Mouse (Mus musculus): ENCODE measurements around the gene Rrbp1. TPM values are rescaled to one million over a fixed set of nuclear protein-coding genes. Genes with fewer than 3 reads are reported as not detected.

The Rrbp1 gene
- polyA plus RNA-seq, 1 experiment from 2014 or later: 86.8 TPM

DNA sequence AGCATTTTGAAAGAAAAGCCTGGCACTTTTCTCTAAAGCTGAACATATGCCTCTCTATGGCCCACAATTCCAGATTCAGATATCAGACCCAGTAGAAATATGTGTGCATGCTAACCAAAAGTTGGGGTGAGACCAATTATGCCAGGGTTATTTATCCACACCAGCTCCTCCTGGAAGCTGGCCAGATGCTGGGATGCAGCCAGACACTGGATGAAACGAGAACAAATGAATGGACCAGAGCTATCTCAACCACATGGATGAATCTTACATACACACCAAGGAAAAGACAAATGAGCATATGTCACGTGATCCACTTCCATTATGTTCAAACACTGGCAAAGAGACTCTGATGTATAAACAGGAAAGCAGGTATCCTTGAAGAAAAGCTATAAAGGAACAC, 7.5 kb downstream of the Rrbp1 start:
- 23% methylated on average over 2 of the region's 2 CpGs for WGBS
- H3K9ac ChIP-seq: no peak overlapping the region
- no peaks in the 10 kb centered on the region for H3K9me3 ChIP-seq
- H3K27me3 ChIP-seq: no peaks in the 10 kb centered on the region
- H3K4me3 ChIP-seq: no peak overlapping the region
- H3K4me2 ChIP-seq: no peak overlapping the region
- ATAC-seq (ENCODE audit: borderline replicate concordance, extremely low read depth, low FRiP score, low TSS enrichment): no peak
- no peak overlapping the region for H3K27ac ChIP-seq
- H3K4me1 ChIP-seq: peaks cover 51% of the 10 kb centered on the region
- peaks cover 1% of the 10 kb centered on the region; the same call in 1 of the 2 replicates for H3K36me3 ChIP-seq

DNA sequence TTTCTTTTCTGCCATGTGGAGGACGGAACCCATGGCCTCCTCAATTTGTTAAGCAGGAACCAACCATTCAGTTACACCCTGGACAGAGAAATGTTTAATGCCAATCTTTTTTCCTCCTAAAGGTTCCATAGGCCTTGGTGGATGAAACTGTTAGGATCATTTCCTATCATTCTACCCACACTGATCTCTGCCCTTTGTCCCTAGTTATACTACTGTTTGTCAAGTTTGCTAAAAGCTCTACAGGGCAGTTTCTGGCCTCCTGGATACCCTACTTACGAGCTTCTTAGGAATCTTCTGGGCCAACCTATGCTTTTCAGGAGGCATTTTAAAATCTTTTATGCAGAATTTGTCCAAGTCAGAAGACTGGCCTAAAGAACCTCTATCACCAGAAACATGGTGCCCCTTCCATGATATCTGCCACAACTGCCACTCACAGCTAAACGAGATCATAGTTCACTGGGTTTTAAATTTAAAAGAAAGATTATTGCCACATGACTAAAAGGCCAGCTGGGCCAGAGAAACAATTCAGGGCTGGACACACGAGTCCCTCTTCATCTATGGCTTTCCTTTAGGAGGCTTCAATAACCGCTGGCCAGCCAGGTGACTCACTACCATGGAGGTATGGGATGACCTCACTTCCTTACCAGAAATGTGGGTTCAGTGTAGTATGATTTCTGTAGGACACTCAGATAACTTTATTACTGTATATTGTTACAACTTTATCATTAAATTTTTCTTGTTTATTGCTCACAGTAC, 8.7 kb downstream of the Rrbp1 start:
- peaks cover 45% of the 10 kb centered on the region for H3K4me1 ChIP-seq
- no peak overlapping the region for H3K27ac ChIP-seq
- H3K4me2 ChIP-seq: no peak overlapping the region
- H3K9me3 ChIP-seq: no peaks in the 10 kb centered on the region
- no peak overlapping the region for H3K4me3 ChIP-seq
- no peak overlapping the region for H3K9ac ChIP-seq
- 77% methylated on average over 5 of the region's 5 CpGs for WGBS
- H3K36me3 ChIP-seq: no peaks in the 10 kb centered on the region; the same call in 1 of the 2 replicates
- ATAC-seq (ENCODE audit: borderline replicate concordance, extremely low read depth, low FRiP score, low TSS enrichment): no peak
- H3K27me3 ChIP-seq: no peaks in the 10 kb centered on the region

DNA sequence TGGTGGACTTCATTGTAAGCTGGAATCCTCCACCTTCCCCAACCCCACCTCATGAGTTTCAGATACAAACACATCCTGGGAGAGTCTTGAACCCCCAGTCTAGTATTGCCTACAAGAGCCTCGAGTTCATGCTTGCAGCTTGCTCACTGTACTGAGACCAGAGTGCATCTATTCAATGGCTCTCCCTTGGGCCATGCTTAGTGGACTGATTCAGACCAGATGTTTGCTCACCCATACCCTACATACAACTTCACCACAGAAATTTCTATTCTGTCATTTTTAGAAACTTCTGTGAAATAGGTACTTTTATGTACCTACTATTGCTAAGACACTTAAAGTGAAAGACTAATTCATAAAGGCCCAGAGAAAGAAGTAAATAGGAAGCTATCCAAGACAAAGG, 18.1 kb downstream of the Rrbp1 start:
- 79% methylated on average over 1 of the region's 1 CpGs for WGBS
- H3K4me3 ChIP-seq: no peak overlapping the region
- H3K27ac ChIP-seq: no peak overlapping the region
- ATAC-seq (ENCODE audit: borderline replicate concordance, extremely low read depth, low FRiP score, low TSS enrichment): no peak
- no peak overlapping the region for H3K4me2 ChIP-seq
- no peak overlapping the region for H3K9ac ChIP-seq
- no peaks in the 10 kb centered on the region for H3K27me3 ChIP-seq
- peaks cover 26% of the 10 kb centered on the region for H3K4me1 ChIP-seq
- peaks cover 2% of the 10 kb centered on the region; the same call in 1 of the 2 replicates for H3K36me3 ChIP-seq
- no peaks in the 10 kb centered on the region for H3K9me3 ChIP-seq

DNA sequence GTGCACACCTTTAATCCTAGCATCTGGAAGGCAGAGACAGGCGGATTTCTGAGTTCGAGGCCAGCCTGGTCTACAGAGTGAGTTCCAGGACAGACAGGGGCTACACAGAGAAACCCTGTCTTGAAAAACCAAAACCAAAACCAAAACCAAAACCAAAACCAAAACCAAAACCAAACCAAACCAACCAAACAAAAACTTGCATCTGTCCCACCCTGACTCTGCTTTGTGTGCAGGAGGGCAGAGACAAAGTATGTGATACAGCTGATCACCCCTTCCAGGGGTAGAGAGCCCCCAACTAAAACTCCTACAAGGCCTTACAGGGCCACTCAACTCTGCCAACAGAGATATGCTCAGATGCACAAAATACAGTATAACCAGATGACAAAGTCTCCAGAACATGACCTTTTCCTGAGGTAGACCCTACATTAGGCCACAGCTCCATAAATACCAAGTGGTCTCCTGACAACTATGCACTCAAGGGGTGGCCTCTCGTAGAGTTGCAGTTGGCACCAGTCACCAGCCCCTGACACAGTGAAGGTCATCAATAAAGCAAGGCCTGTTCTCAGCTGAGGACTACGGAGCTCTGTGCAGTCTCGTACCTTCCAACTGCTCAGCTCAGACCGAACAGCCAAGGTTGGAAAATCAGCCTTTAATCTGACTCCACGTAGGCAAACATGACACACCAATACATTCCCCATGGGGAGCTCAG, 18.9 kb downstream of the Rrbp1 start:
- H3K4me2 ChIP-seq: no peak overlapping the region
- peaks cover 26% of the 10 kb centered on the region for H3K4me1 ChIP-seq
- no peaks in the 10 kb centered on the region for H3K27me3 ChIP-seq
- H3K27ac ChIP-seq: no peak overlapping the region
- H3K9me3 ChIP-seq: no peaks in the 10 kb centered on the region
- no peak overlapping the region for H3K9ac ChIP-seq
- H3K36me3 ChIP-seq: peaks cover 10% of the 10 kb centered on the region
- H3K4me3 ChIP-seq: no peak overlapping the region
- ATAC-seq (ENCODE audit: borderline replicate concordance, extremely low read depth, low FRiP score, low TSS enrichment): no peak
- WGBS: 88% methylated on average over 7 of the region's 7 CpGs

DNA sequence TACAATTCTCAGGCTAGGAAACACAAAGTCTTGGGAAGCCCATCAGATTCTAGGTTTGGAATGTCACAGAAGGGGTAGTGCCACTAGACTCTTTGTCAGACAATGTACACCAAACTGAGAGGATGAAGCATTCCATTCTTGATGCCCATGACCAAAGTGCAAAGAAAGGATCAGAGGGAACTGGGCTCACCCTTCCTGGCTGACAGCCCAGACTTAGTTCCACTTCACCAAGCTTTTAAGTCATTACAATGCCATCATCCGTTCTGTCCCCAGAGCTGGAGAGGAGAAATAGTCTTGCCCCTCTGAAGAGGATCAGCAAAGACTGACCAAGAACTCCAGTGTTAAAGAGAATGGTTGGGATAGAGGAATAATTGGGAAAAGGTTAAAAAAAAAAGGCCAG, 20.1 kb downstream of the Rrbp1 start:
- H3K4me1 ChIP-seq: peaks cover 26% of the 10 kb centered on the region
- 19% methylated on average over 1 of the region's 1 CpGs for WGBS
- H3K4me3 ChIP-seq: no peak overlapping the region
- H3K9ac ChIP-seq: no peak overlapping the region
- H3K27me3 ChIP-seq: no peaks in the 10 kb centered on the region
- H3K4me2 ChIP-seq: no peak overlapping the region
- H3K9me3 ChIP-seq: no peaks in the 10 kb centered on the region
- H3K27ac ChIP-seq: 0 out of 2 replicates have a peak overlapping the region, but pooled peaks have one; percentile 5
- peaks cover 11% of the 10 kb centered on the region for H3K36me3 ChIP-seq
- peak; percentile 55; the same call in 1 of the 2 replicates for ATAC-seq (ENCODE audit: borderline replicate concordance, extremely low read depth, low FRiP score, low TSS enrichment)

DNA sequence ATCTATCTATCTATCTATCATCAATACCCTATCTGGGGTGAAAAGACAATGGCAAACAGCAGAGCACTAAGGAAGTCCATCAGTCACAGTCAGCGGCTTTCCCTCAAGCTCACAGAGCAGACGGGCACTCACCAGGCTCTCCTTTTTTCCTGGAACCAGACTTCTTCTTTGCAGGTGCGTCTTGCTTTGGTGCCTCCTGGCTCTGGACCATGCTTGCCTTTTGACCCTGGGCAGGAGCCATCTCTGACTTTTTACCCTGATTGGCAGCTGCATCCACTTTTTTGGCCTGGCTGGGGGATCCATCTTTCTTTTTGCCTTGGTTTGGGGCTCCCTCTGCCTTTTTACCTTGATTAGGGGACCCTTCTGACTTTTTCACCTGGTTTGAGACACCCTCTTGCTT, 23.0 kb downstream of the Rrbp1 start:
- Histone ChIP-seq H3K9me3 (no peaks in the 10 kb centered on the region), H3K27me3 (no peaks in the 10 kb centered on the region), H3K4me3 (no peak overlapping the region), H3K4me1 (peaks cover 21% of the 10 kb centered on the region), H3K9ac (no peak overlapping the region), H3K27ac (no peak overlapping the region), H3K36me3 (peaks cover 17% of the 10 kb centered on the region), H3K4me2 (no peak overlapping the region)
- ATAC-seq (ENCODE audit: borderline replicate concordance, extremely low read depth, low FRiP score, low TSS enrichment): no peak
- WGBS: 84% methylated on average over 3 of the region's 3 CpGs

DNA sequence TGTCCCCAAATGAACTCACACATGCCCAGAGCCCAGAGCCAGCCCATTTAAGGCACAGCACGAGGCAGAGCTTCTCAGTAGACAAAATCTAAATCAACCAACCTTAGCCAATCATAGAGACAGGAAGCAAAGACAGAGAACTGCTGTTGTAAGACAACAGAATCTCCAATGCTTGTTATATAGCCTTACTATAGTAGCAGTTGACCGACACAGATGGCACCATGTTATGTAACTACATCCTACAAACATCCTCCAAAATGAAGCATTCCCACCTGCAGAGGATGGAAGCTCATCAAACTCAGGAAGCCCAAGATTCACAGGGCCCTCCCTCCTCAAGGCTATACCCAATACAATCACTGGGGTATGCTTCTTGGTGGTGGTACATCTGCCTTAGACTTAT, 23.6 kb downstream of the Rrbp1 start:
- H3K36me3 ChIP-seq: peaks cover 19% of the 10 kb centered on the region
- ATAC-seq (ENCODE audit: borderline replicate concordance, extremely low read depth, low FRiP score, low TSS enrichment): no peak
- no peak overlapping the region for H3K4me2 ChIP-seq
- no peak overlapping the region for H3K9ac ChIP-seq
- no peak overlapping the region for H3K27ac ChIP-seq
- H3K9me3 ChIP-seq: no peaks in the 10 kb centered on the region
- no peak overlapping the region for H3K4me3 ChIP-seq
- no peaks in the 10 kb centered on the region for H3K27me3 ChIP-seq
- H3K4me1 ChIP-seq: peaks cover 17% of the 10 kb centered on the region
- 72% methylated on average over 2 of the region's 2 CpGs for WGBS

DNA sequence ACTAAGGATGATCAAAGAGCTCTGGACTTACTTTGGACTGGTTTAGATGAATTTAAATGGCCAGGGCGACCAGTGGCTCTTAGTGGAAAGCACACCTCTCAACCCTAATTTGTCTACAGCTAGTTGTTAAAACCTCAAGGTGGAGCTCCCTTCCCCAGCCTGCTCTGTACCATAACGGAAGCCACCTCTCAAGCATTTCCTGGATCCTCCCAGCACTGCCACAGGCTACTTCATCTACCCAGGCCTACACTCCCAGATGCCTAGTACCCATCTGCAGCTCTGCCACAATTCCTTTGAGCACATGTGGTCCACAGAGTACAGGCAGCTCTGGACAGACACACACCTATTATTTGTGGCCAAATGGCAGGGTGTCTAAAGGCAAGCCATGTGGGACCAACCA, 27.6 kb downstream of the Rrbp1 start:
- no peak overlapping the region for H3K4me3 ChIP-seq
- H3K36me3 ChIP-seq: peaks cover 26% of the 10 kb centered on the region
- H3K4me1 ChIP-seq: no peaks in the 10 kb centered on the region
- WGBS: 67% methylated on average over 2 of the region's 2 CpGs
- H3K27ac ChIP-seq: no peak overlapping the region
- no peak for ATAC-seq (ENCODE audit: borderline replicate concordance, extremely low read depth, low FRiP score, low TSS enrichment)
- no peak overlapping the region for H3K9ac ChIP-seq
- no peak overlapping the region for H3K4me2 ChIP-seq
- no peaks in the 10 kb centered on the region for H3K27me3 ChIP-seq
- H3K9me3 ChIP-seq: no peaks in the 10 kb centered on the region

DNA sequence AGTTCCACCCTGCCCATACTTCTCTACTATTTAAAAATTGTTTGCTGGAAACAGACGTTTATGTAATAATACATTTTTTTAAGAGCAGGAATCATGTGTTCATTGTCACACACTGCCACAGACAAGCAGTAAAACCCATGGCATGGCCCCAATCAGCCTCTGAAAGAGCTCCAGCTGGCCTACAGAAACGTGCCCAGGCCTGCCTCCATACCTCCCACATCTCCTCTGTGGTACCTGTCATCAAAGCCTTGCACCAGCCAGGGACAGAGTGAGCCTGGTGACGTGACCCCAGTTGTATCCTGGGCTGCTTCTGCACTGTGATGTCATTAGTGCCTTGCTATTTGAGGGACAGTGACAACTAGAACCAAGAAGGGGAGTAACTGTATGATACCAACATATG, 28.2 kb downstream of the Rrbp1 start:
- H3K9ac ChIP-seq: no peak overlapping the region
- 54% methylated on average over 3 of the region's 3 CpGs for WGBS
- no peaks in the 10 kb centered on the region for H3K4me1 ChIP-seq
- no peaks in the 10 kb centered on the region for H3K9me3 ChIP-seq
- H3K27me3 ChIP-seq: no peaks in the 10 kb centered on the region
- no peak overlapping the region for H3K4me2 ChIP-seq
- no peak overlapping the region for H3K27ac ChIP-seq
- no peak for ATAC-seq (ENCODE audit: borderline replicate concordance, extremely low read depth, low FRiP score, low TSS enrichment)
- H3K36me3 ChIP-seq: peaks cover 24% of the 10 kb centered on the region
- H3K4me3 ChIP-seq: no peak overlapping the region

DNA sequence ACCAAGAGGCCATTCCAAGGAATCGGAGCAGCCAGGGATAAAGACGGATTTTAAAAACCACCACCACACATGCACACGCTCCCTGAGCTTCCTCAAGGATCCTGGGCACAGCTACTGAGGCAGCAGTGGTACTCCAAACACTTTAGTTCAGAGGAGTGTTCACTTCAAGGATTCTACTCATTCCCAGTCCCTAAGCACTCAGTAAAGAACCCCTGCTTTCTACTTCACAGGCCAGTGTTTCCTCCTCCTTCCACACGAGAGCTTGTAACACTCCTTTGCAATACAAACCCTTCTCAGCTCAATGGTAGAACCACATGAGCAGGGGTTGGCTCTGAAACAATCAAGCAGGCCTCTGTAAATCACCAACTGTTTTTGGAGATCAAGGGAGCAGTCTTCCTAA, 28.9 kb downstream of the Rrbp1 start:
- H3K4me3 ChIP-seq: no peak overlapping the region
- no peaks in the 10 kb centered on the region for H3K4me1 ChIP-seq
- no peaks in the 10 kb centered on the region for H3K9me3 ChIP-seq
- no peak for ATAC-seq (ENCODE audit: borderline replicate concordance, extremely low read depth, low FRiP score, low TSS enrichment)
- H3K4me2 ChIP-seq: no peak overlapping the region
- peaks cover 16% of the 10 kb centered on the region for H3K36me3 ChIP-seq
- H3K27ac ChIP-seq: no peak overlapping the region
- 69% methylated on average over 4 of the region's 4 CpGs for WGBS
- no peak overlapping the region for H3K9ac ChIP-seq
- no peaks in the 10 kb centered on the region for H3K27me3 ChIP-seq

DNA sequence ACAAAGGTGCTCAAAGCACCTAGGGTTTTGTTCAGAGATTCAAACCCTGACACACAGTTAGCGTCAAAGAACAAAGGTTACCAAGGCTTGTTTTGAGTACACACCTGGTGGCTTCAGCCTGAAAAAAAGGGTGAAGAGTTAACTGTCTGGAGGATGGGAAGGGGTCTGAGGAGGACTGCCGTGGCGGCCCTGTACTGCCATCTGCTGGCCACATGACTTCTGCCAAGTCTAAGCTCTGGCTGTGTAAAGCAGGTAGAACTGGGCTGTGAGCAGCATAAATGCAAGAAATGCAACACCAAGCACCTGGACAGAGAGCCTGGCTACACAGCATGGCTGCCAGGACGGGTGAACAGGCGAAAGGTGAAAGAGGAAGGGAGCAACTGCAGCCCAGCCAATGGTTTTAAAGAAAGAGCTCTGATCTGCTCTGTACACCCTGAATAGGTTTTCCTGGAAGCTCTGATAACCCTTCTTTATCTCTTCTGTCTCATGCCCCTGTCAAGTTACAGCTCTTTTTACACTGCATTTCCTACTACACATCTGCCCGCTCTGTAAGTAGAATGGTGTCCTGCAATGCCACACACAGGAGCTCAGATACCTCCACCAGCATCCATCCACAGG, 30.2 kb downstream of the Rrbp1 start:
- H3K36me3 ChIP-seq: peaks cover 18% of the 10 kb centered on the region
- no peak overlapping the region for H3K4me2 ChIP-seq
- H3K9me3 ChIP-seq: no peaks in the 10 kb centered on the region
- peak; percentile 55; the same call in 1 of the 2 replicates for ATAC-seq (ENCODE audit: borderline replicate concordance, extremely low read depth, low FRiP score, low TSS enrichment)
- H3K4me3 ChIP-seq: no peak overlapping the region
- WGBS: 31% methylated on average over 6 of the region's 6 CpGs
- H3K4me1 ChIP-seq: no peaks in the 10 kb centered on the region
- H3K27me3 ChIP-seq: no peaks in the 10 kb centered on the region
- no peak overlapping the region for H3K27ac ChIP-seq
- no peak overlapping the region for H3K9ac ChIP-seq
